Mouse (Mus musculus): ENCODE results near the gene Rad18.

The Rad18 gene

DNA sequence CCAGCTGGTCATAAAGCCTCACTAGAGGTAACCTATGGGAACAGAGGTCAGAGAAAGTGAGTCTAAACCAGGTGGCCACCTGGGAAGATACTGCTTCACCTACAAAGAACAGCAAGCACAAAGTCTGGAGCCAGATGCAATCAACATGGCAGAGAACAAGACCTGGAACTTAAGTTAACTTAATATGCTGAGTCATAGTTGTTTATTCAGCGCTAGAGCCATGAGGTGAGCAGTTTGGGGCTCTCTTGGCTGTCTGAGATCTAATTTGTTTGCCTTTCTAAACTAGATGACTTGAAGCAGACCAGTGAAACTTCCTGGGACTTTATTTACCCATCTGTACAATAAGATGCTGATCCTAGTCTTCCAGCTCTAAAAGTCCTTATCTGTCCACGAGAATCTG lies 12.4 kb downstream of the Rad18 start:
- DNase-seq: peak; percentile 37

DNA sequence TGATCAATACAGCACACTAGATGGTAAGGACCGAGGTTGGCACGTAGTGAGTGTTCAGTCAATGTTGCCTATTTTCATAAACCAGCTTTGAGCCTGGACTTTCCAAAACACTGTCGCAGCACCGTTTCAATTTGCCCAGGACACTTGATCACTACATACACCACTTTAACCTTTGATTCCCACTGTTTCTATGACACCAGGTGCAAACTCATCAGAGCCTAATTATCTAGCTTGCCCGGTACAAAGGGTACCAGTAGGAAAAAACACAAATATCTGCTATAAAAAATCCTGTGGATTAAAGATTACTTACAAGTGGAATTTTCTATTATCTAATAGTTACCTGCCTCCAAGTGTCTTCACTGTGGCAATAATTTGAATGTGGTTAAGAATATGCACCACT lies 64.4 kb downstream of the Rad18 start:
- DNase-seq: no peak

DNA sequence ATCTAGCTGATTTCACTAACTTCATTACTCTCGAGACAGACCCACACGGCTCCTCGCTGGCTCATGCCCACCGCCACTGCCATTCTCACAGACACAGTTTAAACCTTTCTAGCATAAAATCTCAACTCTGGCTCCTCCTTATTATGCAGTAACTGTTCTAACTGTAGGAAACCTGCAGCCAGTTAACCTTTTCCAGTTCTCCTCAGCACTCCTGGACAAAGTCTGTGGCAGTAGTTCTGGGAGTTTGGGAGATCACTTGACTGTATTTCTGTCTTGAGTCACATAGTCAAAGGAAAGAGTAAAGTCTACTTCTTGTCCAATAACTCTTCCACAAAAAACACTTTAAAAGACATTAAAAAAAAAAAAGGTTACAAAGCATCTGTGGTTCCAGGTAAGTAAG lies 66.2 kb downstream of the Rad18 start:
- DNase-seq: no peak

DNA sequence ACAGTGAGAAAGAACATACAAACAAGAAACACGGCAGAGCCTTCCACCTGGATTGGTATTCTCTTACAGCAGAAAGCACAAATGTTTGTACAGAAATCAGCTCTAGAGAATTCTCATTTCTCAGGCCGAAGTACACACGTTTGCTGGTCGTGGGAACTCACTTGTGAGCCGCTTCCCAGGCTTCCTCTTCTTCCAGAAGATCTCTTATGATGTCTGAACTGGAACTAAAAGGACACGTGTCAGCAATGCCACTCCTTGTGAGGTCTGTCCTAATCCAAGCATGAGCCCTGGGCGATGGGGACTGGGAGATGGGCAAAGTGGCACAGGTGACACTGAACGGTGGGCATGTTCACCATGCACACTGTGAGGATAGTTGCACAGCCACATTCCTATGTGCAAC lies 68.2 kb downstream of the Rad18 start:
- no peak for DNase-seq

DNA sequence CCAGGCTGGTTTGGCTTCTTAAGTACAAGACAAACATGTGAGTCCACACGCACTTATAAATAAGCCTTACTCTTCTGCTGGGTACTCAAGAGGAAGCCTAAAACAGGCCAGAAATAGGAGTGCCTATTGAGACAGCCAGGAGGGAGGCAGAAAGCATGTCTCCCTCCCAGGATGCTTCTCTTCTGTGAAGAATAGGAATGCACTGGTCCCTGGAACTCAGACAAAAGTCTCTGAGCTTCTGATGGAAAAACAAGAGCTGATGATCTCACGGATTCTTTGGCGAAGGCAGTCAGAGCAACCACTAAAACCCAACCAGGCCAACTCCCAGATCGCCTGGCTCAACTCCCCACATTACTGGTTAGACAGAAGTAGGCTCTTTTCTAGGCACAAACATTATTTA lies 74.2 kb downstream of the Rad18 start:
- DNase-seq: no peak

DNA sequence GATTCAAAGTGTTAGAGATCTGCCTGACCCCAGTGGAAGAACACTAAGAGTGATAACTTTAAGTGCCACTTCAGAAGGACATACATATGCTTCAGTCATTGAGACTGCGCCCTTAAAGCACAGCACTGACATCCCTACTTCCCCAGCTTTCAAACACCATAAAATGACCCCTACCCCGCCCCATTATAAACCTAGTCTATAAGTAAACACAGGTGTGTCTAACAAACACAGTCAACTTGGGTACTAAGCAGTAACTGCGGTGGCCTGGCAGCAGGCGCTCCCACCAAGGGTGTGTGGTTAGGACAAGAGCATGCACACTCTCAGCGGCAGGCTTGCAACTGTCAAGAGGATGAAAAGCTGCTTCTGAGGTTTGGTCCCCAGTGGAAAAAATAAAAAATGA lies 76.5 kb downstream of the Rad18 start:
- no peak for DNase-seq

DNA sequence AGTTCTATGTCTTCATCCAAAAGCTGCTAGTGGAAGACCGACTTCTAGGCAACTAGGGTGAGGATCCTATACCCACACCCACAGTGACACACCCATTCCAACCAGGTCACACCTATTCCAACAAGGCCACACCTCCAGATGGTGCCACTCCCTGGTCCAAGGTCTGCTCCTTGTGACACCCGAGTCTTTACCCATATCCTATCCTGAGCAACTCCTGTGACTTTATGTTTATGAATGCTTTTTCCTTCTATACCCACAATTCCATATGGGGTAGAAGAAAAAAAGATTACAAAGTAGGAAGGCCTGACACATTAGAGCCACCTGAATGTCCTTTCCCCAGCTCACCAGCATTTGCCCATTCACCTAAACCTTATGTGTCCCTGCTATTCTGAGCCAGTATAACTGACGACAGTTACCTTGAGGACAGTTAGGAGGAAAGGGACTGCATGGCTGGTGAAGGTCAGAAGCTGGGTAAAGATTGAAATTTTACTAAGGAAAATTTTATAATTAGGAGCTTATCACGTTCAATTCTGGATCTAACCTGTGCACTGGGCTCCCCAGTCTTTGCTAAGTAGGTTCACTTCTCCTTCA lies 78.7 kb downstream of the Rad18 start:
- no peak for DNase-seq

DNA sequence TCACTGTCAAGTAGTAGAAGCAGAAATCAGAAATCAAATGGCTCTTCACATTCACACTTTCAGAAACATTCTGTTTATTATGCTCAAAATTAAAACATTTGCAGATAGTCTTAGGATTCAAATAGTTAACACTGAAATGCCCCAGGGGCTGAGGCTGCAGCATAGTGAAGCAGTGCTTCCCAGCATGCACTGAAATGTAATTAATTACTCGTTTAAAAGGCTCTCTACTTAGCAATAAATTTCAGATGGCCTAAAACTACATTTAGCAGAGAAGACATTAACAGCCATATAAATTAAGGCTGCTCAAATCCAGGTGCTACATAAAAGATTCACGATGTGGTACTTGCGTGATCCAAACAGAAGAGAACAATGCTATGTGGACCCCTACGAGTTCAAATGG lies 87.5 kb downstream of the Rad18 start:
- no peak for DNase-seq

DNA sequence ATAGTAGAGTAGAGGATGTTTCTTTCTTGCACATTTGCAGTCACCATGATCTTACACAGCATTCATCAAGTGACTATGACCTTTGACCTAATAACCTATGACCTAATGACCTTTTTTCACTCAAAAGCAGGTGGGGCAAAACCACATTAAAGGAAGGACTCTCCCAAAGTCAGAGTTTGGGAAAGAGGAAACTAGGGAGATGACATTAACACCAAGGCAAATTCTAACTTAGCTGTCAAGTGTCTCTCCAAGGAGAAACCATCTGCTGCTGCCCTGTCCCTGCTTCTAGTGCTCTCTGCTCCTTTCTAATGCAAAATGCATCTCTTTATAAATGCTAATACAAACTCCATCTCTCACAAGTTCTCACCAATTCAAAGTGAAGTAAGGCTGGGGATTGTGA lies 92.6 kb downstream of the Rad18 start:
- DNase-seq: no peak

DNA sequence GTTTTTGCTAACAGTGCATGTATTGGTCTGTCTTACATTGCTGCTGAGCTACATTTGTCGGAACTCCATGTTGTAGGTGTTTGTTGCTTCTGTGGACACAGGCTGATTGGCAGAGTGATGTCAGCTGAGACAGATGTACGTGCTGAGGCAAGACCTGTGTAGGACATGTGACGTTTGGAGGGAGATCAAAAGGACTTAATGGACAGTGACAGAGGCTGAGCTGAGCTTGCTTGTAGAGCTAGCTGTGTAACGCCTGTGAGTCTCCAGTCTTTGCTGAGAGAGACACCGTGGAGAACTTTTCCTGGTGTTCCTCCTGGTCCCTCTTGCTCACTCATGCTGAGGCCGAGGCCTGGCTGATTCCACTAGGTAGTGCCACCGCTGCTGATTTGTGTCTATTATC lies 101.5 kb downstream of the Rad18 start:
- DNase-seq: no peak

DNA sequence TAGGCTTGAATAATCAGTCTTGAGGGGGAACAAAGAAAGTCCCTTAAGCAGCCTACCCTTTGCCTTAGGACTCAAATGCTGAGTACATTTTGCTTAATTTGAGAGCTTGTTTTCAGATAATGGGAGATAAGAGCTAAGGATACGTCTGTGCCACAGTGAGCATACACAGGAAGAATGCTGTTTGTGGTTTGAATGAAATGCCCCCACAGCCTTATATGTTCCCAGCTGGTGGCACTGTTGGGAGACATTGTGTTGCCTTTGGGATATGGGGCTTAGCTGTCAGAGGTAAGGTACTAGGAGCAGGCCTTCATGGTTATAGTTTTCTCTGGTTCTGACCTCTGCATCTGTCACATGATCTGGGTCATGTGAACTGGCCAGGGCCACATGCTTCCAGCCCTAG lies 108.6 kb downstream of the Rad18 start:
- no peak for DNase-seq

DNA sequence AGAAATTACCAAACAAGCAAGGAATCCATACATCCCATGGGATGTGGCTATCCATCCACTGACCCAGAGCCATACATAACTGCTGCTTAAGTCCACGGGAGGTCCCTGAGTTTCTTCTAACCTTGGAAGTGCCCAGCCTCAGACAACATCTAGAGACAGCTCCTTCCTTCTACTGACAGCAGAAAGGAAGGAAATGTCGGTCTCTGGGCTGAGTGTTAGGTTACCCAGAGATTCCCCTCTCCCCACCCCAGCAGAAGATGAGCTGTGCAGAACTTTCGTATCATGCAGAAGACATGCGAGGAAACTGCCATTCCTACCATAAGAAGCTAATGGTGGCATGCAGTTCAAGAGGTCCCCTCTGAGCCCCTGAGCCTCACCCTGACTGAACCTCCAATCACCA lies 109.5 kb downstream of the Rad18 start:
- no peak for DNase-seq

DNA sequence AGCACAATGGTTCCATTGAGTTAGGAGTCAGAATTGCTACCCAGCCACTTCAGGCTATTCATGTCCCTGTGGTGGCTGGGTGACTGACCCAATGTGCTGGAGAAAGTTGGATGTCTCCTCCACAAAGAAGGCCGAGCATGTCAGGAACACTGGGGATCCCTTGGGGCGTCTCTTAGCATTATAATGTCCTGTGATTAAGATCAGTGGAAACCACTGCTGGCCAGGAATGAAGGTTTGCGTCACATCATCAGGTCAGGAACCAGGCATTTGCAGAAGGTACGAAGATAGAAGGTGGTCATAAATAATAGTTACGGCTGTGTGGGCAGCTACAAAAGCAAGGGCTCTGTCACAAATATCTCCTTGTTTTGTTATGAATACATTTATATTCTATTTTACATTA lies 111.5 kb downstream of the Rad18 start:
- DNase-seq: no peak

DNA sequence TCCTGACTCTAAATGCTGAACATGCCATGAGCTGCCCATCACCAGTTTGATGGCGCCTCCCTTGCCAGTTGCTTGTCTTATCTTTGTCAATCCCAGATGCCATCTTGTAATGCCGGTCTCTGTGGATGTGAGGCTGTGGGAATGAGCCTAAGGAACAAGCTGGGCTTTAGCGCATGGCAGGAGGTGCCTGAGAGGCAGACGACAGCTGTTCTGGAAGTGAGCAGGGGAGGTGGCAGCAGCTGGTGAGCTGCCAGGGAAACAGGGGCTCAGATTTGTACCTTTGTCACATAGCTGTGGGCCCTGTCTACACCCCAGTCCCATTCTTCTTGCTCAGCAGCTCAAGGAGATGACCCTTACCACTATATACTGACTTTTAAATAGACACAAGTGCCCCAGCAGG lies 114.5 kb downstream of the Rad18 start:
- DNase-seq: no peak

DNA sequence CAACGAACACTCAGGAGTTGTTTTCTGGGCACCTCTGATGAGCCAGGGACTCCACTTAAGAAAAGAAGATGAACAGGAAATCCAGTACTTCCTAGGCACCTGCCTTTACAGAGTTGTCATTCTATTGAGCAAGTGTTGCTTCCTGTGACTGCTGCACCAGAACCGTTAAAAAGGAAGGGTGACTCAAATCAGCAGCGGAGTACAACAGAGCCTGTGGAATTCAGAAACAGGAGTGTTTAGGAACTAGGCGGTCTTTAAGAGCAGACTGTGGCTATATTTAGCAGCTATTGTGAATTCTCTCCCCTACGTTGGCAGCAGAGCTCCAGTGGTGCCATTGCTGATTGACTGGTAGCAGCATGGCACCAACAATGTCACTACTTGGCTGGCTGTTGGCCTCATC lies 119.3 kb downstream of the Rad18 start:
- no peak for DNase-seq

DNA sequence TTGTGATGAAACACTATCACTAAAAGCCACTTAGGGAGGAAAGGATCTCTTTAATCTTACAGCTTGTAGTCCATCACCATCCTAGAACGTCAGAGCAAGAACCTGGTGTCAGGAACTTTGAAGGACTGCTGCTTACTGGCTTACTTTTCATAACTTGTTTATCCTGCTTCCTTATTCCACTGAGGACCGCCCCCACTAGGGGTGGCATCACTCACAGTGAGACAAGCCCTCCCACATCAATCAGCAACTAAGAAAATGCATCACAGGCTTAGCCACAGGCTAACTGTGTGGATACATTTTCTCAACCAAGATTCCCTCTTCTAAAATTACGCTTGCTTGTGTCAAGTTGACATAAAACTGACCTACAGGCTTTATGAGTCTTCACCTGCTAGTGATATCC lies 121.9 kb downstream of the Rad18 start:
- DNase-seq: no peak

DNA sequence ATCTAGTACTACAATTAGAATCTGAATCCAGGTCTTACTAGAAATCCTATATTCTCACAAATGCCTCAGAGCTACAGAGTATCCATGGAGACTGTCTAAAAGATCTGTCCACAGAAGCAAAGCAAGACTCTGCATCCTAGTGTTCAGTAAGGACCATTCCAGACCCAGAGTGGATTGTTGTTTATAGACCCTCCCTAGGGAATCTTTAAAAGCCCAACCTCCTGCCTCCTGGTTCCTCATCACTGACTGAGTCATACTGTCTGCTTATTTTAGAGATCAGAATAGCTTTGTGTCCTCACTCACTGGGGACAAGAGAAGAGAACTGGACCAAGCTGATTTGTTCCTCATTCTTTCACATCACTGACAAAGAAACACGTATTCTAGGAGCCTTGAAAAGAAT lies 126.1 kb downstream of the Rad18 start:
- DNase-seq: no peak
